Mouse (Mus musculus): ENCODE data around the gene Rorc.

DNA sequence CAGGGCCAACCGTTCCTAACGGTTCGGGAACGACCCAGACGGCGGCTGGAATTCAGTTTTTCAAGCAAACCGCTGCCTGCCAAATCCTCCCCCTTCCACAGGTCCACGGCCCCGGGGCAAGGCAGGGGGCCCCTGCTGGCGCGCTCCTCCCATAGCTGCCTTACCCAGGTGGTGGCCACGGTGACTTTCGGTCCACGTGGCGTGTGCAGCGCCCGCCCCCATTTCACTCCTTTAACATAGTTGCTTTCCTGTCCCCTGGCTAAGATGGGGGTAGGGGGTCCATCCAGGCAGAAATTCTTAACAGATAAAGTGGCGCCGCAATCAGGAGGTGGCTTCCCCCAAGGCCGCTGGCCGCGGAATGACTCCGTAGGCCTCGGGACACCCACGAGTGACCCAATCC, 39.9 kb downstream of the Rorc start:
- TF ChIP-seq POLR2A (IDR thresholded peaks at IDR 0.05; ENCODE audit: borderline replicate concordance, low read depth, low read length) (no peak), CTCF (IDR thresholded peaks at IDR 0.05; ENCODE audit: low read depth, low read length) (no peak)

Measured in bone marrow macrophage, adult 2 months (primary cell).